Mouse (Mus musculus) stomach, postnatal 0 days (tissue): Measurements from ENCODE around the gene Gm11084.

ENCODE experiments used
- CTCF ChIP-seq: IDR thresholded peaks from 2 replicates; pipeline ENCODE4 v1.5.1; 2016; ENCODE audit warnings: antibody characterized with exemption, low read depth, mild to moderate bottlenecking, moderate library complexity
- EP300 ChIP-seq: optimal IDR thresholded peaks from 2 replicates; pipeline ENCODE3; 2016; ENCODE audit warnings: antibody characterized with exemption

DNA sequence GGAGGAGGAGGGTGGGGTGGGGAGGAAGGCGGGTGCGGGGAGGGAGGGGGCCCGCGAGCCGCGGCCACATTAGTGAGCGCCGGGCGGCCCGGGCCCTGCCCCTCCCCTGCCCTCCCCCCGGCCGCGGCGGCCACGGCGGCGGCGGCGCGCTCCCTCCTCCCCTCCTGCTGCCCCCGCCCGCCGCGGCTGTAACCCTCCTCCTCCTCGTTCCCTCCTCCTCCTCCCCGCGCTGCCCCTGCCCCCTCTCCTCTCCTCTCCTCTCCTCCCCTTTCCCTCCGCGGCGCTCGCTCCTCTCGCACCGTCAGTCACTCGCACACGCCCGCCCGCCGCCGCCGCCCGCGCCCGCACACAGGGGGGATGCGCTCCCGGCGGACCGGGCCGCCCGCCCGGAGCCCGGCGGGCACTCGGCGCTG, 6.9 kb downstream of the Gm11084 start:
- no peak for TF ChIP-seq CTCF
- TF ChIP-seq EP300, result no peak
